Mouse (Mus musculus): Measurements from ENCODE around the gene Vhl.
A peak's percentile ranks its signal among the peaks of the same experiment; 100 is the strongest.

The Vhl gene

DNA sequence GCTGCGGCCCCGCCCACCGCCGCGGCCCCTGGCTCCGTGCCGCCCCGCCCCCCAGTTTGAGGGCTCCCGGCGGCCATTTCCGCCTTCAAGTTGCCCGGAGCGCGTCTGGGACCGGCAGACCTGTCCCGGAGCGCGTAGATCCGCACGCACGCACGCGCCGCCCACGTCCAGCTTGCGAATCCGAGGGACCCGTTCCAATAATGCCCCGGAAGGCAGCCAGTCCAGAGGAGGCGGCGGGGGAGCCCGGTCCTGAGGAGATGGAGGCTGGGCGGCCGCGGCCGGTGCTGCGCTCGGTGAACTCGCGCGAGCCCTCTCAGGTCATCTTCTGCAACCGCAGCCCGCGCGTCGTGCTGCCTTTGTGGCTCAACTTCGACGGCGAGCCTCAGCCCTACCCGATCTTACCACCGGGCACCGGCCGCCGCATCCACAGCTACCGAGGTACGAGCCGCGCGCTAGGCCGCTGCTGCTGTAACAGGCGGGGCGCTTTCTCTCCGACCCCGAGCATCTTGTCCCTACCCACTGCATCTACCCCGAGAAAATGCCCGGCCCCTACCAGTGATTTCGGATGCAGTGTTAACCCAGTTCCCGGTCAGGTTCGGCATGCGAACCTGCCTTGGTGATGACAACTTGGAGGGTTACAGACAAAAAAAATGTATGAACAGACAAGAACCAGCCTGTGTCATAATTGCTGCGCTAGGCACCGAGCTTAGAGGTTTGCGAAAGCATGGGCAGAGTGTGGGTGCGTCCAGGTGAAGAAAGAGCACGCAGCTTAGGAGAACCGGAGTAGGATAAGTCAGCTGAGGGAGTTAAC is at the start of gene Vhl:
Gene Vhl, plus strand, starts transcription at position 19 of the 811 bp plus-strand sequence.
- DNase-seq = peak; percentile 86 to 89

DNA sequence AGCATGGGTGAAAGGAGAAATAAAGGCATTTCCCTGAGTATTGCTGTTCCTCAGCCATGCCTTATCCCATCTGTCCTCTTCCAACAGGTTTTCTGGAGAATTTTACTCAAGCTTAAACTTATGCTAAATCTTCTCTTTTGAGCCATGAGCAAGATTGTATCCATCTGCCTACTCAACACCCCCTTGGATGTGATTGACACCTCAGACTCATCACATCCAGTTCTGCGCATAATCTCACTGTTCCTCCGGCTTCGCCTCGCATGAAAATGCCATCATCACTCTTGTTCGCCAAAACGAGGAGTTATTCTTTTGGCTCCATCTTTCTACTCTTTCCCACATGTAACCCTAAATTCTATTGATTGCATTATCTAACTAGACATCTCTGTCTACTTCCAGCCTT is 47.7 kb upstream of the Vhl start:
- DNase-seq = no peak

DNA sequence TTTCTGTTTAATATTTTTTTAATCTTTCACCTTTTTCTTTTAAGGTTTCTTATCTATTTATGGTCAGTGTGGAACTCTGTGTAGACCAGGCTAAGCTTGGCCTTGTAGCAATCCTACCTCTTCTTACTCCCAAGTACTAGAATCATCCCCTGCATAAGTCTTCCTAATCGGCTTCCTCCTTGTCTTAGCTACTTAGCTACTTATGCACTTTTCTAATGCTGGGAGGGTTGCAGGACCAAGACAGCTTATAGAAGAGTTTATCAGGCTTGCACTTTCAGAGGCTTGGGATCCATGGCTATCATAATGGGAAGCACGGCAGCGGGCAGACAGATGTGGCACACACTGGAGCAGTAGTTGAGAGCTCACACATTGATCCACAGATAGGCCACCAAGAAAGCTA is 44.5 kb upstream of the Vhl start:
- no peak for DNase-seq

DNA sequence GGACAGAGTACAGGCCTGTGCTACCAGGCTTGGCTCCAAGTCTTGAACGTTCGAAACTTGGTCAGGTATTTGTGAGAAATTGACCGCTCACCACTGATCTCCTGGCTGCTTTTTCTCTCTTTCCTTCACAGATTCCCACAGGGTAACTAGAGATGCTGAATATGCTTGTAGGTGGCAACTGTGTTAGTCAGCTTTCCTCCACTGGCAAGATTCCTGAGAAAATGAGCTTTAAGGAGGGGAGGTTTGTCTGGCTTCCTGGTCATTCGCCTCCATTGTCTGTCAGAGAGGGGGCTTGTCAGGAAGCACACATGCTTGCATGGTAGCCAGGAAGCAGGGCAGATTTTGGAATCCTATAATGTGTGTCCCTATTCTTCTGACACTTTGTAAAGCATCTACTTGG is 40.7 kb upstream of the Vhl start:
- no peak for DNase-seq

DNA sequence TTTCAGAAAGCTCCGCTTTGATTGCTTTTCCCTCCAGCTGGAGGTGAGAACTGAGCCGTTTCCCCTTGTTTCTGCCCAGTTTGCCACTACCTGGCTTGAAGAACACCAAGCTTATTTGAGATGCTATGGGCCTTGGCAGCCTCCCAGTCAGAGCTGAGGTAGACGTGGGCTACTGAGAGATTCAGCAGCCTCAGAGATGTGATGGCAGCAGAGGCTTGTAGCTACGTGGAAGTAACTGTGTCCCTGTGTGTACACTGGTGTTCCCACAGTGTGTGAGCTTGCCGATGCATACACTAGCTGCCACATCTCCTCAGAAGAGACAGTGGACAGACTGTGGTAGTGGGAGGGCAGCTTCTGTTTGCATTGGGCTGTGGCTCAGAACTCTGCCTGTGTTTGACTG is 38.7 kb upstream of the Vhl start:
- no peak for DNase-seq

DNA sequence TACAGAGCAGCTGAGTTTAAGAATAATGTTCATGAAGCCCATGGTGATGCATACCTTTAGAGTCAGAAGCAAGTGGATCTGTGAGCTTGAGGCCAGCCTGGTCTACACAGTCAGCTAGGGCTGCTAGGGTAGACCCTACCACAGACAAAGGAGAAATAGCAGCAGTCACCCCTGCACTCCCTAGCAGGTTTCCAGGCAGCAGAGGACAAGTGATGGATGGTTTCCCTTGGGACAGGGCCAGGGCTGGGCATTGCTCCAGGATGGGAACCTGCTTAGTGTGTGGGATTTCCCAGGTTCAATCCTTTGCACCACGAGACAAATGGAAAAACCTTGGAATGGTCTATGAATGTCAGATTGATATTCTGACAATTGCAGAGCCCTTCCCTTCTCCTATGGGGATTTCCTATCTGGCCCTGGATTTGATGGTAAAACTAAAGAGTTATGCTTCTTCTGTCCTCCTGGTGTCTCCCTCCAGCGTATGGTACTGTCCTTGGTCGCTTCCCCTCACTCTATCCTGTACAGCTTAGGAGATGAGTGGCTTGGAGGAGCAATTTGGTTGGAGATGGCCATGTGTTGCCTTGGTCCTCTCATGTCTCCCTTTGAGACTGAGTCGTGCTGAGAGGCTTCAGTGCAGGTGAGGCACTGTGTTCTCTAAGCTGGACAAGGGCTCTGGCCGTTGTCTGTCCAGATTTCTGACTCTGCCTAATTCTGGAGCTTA is 37.1 kb upstream of the Vhl start:
- DNase-seq = peak; percentile 52 to 69

DNA sequence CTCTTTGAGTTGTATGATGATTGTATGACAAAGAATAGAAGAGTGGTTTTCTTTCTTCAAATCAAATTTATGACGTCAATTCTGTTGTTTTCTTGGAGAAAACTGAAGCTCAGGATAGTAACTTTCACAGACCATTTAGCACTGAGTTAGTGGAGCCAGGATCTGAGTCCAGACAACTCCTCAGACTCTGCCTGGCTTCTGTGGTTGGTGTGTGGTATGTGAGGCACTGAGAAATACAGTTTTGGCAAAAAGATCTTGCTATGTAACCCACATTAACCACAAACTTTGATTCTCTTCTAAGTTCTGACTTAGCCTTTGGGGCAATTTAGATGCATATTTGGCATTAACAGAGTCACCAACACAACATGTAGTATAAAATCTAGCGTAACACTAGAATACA is 31.1 kb upstream of the Vhl start:
- no peak for DNase-seq

DNA sequence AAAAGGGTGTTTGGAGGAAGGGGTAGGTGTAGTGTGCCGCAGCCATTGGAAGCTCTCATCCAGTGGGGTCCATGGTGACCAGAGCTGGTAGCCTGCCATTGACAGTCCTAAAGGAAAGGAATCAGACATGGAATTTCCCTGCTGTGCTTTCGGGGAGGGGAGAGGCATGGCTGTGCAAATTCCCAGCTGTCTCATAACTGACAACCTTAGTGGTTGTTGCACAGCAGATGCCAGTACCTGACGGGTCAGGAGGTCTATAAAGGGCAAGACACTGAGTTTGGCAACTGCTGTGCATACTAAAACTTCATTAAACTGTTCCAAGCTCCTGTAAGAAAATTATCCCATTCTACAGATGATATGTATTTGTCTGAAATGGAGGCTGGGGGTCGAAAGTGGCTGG is 25.8 kb upstream of the Vhl start:
- no peak for DNase-seq

DNA sequence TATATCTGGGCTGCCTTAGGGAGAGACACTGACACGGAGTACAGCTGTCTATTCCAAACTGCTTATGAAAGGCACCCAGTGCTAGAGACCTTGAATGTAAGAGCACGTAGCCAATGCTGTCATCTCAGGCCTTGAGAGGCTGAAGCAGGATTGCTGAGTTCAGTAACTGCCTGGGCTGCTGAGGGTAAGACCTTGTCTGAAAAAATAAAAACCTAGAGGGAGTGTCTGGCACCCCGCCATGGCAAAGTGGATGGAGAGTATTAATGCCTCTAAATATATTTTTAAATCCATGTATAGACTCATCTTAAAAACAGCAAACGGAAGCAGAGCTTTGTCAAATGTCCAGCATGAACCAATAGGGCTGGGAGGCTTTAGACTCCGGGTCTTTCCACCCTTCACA is 23.9 kb upstream of the Vhl start:
- DNase-seq = no peak

DNA sequence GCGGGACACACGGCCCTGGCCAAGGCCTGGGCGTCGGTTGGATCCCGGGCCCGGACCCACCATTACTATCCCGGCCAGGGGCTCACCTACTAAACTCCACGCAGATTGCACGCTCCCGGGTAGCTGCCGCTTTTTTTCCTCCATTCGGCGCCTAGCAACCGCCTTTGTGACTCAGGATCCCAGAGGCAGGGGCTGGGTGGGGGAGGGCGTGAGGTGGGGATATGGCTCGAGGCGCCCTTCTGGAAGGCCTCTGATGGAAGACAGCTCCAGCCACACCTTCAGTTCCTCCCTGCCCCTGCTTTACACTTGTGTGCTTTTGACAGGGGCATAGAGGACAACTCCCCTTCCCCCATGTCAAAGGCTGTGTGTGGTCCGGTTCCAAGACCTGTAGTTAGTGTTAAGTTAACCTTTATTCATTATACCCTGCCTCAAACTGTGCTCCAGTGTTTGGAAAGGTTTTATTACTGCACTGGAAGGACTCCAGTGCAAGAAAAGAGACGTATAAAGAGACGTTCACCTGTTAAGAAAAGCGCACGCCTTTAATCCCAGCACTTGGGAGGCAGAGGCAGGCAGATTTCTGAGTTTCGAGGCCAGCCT is 23.1 kb upstream of the Vhl start, which contains the start of gene Fancd2os:
Gene Fancd2os, minus strand, starts transcription at position 173 of the 597 bp plus-strand sequence.
- DNase-seq = no peak

DNA sequence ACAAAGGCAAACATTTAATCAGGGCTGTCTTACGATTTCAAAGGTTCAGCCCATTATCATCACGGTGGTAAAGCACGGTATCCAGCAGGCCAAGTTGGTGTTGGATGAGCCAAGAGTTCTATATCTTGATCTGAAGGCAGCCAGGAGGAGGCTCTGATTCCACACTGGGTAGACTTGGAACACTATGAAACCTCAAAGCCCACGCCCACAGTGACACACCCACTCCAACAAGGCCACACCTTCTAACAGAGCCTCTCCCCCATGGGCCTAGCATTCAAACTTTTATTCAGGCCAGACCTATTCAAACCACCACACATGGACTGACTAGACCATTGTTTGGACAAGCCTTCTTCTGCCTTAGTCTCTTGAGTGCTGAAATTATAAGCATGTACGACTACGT is 20.9 kb upstream of the Vhl start:
- DNase-seq = no peak

DNA sequence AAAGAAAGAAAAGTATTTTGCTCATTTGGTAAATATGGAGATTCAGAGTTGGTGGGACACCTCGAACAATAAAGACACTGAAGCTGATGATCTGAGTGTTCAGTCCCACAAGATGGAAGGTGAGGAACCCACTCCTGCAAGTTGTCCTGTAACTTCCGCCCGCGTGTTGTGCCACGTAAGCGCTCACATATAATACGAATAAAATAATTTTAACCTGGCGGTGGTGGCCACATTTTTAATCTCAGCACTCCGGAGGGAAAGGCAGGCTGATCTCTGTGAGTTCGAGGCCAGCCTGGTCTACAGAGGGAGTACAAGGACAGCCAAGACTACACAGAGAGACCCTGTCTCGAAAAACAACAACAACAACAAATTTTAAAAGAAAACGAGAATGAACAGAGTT is 19.8 kb upstream of the Vhl start:
- no peak for DNase-seq

DNA sequence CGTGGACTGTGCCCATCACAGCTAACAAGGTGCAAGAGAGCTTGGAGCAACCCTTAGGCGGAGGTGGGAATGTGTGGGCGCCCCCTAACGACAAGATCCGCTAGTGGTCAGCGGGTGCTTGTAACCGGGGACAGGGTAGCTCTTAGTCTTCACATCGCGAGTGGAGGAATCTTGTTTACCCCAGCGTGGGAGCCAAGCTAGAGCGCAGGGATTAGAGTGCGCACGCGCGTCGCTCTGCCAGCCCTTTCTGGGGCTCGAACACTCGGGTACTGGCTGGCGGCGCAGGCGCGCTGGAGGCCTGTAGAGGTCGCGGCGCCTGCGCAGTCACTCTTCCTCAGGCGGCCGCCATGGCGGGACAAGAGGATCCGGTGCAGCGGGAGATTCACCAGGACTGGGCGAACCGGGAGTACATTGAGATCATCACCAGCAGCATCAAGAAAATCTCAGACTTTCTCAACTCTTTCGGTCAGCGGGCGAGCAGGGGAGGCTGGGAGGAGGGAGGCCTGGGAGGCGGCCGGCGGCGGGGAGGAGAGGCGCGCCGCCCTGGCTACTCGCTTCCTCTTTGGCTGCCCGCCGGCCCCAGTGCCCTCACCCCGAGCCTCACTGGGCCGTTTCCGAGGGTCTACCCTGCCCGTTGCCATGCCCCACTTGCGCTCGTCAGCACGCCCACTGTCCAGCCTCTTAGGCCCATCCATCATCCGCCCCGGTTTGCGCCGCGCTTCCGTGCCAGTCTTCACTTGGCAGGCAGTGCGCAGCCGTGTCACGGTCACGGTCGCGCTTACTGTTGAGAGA is 19.1 kb upstream of the Vhl start, which contains the start of gene Brk1:
Gene Brk1, plus strand, starts transcription at position 341 of the 792 bp plus-strand sequence.
- DNase-seq = peak; percentile 95 to 96

DNA sequence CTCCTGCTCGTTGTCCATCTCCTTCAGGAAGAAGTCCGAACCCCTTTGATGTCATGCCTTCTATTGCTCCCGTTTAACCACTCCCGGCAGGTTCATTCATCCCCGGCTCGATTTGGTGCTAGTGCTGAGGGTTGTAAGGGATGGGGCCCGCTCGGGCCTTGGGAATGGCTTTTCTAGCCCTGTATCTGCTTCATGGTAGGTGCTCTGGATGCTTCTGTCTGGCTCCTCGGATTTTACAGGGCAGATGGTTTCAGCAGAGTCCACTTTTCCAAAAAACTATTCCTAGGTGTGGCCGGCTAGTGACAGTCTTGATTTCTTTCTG is 18.6 kb upstream of the Vhl start:
- DNase-seq = no peak

DNA sequence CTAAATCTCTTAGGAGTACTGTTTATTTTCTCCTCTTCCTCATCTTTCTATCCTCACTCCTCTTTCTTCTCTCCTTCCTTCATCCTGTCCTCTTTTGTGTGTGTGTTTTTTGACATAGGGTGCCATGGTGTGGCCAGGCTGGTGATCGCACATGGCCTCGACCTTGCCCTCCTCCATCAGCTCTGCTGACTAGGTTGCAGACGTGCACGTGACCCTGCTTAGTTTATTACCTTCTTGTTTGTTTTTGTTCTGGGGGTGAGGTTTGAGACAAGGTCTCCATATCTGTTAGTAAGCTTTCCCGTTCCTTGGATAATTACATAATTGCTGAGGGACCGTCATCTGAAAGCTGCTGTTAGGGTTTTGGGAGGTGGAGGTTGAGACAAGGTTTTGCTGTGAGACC is 14.9 kb upstream of the Vhl start:
- no peak for DNase-seq

DNA sequence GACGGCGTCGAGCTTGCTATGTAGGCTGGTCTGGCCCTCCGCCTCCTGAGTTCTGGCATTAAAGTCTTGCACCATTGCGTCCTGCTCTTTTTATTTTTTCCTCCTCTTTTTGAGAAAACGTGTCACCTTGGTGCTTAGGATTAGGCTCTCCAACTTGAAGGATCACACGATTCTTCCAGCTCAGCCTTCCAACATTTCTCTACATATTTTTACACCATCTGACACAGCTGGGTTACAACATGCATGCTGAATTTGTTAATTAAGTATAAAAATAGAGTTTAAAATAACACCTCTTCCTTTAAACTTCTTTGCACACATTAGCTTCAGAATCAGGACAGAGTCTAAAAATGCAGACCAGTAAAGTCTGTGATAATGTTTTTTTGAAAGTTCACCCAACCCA is 14.5 kb upstream of the Vhl start:
- DNase-seq = no peak

DNA sequence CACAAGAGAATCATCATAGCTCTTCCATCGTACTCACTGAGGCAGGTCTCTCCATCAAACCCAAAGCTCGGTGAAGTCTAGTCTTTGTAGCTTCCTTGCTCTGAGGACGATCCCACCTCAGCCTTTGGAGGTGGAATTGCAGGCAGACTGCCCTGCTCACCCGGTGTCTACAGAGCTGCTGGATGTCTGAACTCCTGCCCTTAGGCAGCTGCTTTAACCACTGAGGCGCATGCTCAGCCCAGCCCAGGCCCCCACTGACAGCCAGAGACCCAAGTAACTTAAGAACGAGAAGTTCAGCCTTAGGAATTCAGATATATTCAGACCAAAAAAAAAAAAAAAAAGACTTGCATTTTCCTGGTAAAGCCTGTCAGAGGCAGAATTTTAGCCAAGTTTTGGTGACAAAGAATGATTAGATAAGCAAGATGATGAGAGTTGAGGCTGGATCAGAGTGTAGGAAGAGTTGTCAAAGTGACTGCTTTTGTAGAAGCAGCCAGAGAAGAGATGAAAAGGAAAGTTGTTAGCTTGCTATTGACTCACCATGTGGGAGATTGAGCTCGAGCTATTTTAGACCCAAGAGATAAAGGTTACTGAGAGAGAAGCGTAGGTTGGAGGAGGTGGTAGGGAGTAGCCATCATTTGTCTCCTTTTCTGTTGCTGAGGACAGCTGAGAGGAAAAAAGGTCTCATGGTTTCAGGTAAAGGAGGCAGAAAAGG is 11.3 kb upstream of the Vhl start:
- DNase-seq = no peak

DNA sequence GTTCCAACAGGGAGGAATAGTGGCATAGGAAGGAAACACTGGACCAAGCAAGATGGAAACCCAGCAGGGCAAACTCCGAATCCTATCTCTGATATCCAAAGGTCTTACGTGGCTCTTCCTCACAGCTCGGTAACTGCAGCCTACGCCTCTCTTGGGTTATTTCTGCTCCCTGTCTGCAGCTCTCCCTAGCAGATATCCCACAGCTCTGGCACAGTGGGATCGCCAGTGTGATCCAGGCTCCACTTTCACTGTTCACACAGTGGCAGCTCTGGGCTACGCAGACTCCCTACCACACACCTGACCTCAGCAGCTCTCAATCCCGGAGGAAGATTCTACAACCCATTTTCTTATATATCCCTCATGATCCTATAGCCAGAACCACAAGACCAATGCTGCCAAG is 9.6 kb upstream of the Vhl start:
- DNase-seq = no peak

DNA sequence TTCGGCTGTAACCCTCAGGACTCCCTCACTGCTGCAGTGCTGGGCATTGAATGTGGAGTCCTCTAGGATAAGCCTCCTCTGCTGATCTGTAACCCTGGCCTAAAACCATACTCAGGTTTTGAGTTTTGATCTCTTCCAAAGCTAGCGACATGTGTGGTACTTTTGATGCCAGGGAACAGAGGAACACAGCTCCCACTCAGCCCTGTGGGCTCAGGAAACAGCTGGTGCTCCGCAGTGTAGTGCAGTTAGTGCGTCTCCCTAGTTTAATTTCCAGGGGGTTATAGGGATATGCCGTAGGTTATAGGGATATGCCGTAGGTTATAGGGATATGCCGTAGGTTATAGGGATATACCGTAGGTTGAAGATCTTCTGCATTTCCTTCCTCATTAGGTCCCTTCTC is 8.8 kb upstream of the Vhl start:
- DNase-seq = no peak

DNA sequence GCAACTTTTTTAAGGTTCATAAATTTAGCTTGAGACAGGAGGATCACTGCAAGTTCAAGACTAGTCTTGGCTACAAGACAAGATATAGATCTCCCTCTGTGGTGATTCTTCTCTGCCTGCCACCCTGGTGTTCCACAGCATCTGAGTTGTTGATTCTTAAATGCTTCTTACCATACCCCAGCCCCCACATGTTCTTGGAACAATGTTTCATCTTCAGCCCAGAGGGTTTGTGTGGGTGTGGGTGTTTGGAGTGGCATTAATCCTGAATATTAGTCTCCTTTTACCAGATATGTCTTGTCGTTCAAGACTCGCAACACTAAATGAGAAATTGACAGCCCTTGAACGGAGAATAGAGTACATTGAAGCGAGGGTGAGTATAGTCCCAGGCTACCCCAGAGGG is 8.3 kb upstream of the Vhl start:
- DNase-seq = no peak

DNA sequence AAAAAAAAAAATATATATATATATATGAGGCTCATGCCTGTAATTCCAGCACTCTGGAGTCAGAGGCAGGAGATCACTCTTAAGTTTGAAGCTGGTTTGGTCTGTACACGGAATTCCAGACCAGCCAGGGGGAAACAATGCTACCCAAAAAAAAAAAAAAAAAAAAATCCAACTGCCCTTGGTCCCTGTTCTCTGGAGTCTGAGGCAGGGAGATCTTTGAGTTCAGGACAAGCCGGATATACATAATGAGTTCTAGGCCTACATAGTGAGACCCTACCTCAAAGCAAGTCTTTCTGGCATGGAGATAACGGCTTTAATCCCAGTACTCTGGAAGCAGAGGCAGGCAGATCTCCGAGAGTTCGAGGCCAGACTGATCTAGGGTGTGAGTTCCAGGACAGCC is 373 bp upstream of the Vhl start:
- DNase-seq = no peak

DNA sequence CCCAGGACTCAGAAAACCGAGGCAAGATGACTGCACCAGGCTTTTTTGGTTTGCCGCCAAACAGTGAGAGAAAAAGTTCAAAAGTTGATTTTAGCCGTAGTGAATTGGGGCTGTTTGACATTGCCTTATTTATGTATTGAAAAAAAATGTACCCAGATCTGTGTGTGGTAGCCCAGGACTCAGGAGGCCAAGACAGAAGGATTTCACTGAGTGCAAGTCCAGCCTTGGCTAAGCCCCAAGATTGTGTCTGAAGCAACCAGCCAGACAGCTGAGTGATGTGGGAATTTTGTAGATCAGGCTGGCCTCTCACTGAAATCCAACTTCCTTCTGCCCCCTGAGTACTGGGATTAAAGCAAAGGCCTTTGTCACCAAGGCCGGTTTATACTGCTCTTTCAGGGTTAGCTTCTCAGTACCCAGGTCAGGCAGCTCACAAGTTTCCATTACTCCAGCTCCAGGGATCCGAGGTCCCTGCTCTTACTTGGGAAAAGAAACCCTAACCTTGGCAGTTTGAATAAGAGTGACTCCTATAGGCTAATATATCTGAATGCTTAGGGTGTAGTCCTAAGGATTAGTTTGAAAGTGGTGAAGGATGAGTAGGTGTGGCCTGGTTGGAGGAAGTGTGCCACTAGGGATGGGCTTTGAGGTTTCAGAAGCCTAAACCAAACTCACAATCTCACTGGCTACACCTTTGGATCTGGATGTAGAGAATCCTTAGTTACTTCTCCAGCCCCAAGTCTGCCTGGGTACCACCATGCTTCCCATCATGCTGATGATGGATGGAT is 1.4 kb downstream of the Vhl start:
- DNase-seq = peak; percentile 30 to 37
